Mouse (Mus musculus) heart, postnatal 14 days (tissue): ENCODE measurements around the gene Dsn1. TPM values are rescaled to one million over a fixed set of nuclear protein-coding genes. Genes with fewer than 3 reads are reported as not detected.

Experiments
- DNase-seq, 2 experiments: peaks; one replicate each; pipeline ENCODE4 v3.0.0; 2021 to 2022
- intact Hi-C: fragments of 180-260 bp; cut with DNase I; formaldehyde crosslinking; loops from one replicate; pipeline ENCODE4 v1.15.1; 2025
- total RNA-seq, 2 experiments: library from RNA; stranded (reverse); gene quantifications; 2 replicates each; pipeline ENCODE4 v1.2.3; 2021

The Dsn1 gene
- total RNA-seq, 2 experiments from 2014 or later, result 3.9 to 4.1 TPM

DNA sequence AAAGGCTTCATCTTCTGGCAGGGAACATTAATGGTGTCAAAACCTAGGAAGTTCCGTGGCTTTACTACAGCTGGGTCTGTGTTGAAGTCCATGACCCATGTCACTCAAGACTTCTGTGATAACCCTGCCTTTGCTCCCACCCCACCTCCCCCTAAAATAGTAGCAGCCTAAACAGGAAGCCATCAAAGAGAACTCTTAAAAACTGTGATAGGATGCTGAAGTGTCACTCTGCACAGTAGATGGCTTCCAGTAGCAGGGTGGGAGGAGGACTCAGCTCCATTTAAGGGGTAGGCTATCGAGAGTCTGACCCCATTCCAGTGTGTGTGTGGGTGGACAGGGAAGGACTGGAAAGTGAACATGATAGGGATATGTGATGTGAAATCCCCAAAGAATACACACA lies 32.0 kb downstream of the Dsn1 start:
- intact Hi-C loops, result no loop called here
- DNase-seq, result no peak

DNA sequence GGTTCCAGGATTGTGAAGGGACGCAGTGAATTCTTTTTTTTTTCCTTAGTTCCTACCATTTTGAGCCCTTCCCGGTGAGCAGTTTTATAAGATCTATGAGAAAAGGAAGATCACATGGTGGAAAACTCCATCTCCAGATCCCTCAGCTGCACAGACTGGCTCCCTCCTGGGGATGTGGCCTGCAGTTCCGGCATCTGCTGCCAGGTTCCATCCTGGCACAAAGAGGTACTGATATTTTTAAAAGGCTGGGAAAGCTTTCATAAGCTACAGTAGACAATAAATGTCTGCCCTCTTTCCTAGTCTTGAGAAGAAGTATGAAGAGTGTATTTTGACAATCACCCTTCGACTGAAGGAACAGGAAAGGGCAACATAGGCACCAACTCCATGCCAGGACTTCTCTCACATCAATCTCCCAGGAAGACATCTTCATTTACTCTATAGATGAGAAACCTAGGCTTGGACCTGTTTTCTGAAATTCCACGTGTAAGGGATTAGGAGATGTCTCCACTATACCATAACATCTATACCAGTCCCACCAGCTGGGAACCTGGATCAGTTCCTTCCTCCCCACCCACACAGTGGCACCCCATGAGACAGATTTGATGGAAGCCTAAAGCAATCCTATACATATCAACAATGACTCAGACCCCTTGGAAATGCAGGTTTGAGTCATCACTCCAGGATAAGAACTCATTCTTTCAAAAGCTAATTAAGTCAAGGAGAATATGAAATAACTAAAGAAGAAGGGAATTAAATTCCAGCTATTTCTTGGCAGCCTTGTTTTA lies 33.4 kb downstream of the Dsn1 start:
- intact Hi-C loops, result no loop called here
- DNase-seq, result peak in 1 of 2 experiments; percentile 17

DNA sequence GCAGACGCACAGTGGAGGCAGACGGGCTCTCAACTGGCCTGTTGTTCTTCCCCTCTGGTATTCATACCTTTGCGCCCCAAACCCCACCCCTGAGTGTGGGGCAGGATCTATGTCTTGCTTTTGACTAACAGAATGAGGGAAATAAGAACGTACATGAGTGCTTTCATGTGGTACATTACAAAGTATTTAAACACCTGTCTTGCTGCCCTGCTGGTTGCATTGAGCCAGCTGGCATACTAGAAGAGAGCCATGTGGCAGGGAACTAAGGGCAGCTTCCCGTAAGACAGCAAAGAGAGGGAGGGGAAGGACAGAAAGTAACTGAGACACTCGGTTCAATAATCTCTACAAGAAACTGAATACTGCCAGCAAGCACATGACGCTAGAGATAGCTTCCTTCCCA lies 36.7 kb downstream of the Dsn1 start:
- DNase-seq, result no peak
- intact Hi-C loops, result no loop called here

DNA sequence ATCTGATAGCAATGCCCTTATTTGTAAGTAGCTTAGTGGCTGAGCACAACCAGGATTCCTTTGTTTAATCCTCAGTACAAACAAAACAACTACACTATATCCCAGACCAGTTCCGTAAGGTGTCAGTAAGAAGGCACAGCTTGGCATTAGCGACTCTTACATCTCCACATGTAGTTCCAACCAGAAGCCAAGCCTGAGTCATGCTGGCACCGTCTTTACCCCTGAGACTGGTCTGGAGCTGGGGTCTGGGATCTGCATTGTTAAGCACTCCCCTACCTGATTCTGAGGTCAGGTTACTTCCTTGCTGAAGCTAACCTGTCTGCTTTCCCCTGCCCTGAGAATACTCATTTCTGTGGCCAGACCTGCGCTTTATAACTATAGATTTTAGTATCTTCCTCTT lies 38.5 kb downstream of the Dsn1 start:
- intact Hi-C loops, result no loop called here
- no peak for DNase-seq

DNA sequence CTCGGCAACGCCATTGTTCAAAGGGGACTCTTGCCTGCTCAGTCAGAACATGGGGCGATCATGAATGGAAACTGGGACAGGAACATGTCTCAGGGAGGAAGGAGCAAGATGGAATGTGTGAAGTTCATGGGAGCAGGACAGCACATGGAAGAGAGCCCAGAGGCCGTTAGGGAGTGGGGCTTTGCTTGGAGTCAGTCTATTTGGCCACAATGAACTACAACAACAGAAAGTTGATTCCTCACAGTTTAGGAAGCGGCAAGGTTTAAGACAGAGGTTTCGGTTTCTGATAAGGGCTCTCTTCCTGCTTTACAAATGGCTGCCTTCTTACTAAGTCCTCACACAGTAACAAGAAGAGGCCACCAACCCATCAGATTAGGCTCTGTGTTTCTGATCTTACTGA lies 39.6 kb downstream of the Dsn1 start:
- peak in 1 of 2 experiments; percentile 31 for DNase-seq
- intact Hi-C loops, result no loop called here

DNA sequence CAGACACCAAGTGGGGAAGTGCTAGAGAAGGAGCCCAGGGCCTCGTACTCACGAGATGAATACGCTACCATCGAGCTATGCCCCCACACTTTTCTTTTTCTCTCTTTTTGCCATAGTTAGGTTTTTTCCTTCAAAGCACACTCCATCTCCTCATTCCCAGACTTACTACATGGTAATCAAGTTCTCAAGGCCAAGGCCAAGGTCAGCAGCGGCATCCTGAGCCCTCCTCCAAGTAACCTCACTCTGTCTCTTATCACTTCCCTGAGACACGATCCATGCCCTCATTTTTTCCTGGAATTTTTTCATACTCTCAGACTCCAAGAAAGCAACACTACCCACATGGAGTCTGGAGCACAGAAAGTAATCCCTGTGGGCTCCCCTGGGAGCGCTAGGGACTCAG lies 43.1 kb downstream of the Dsn1 start:
- no peak for DNase-seq
- intact Hi-C loops, result no loop called here

DNA sequence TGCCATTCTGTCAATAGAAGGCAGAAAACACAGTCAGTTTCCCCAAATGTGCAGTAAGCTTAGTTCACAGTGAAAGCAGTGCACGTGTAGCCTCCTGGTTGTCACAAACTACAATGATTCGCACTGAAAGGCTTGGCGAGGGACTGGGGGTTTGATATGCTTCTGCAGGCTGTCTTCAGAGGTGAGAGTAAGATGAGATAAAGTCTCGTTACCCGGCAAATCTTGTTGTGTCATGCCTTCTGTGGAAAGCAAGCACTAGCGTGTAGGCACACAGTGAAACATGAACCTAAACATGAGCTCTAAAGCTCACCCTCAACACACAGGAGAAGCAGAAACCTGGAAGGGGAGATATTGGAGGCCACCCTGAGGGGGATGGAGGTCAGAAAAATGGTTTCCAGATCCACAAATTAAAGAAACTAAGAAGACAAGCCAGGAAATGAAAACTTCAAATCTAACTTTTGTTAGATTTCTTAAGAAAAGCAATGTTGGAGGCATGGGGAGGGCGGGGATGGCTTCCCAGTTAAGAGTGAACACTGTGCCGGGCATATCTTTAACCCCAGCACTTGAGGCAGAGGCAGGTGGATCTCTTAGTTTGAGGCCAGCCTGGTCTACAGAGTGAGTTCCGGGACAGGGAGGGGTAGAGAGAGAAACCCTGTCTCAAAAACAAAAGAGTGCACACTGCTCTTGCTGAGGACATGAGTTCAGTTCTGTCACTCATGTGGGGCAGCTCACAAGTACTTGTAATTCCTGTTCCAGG lies 48.3 kb downstream of the Dsn1 start:
- DNase-seq, result no peak
- intact Hi-C loops, result no loop called here

DNA sequence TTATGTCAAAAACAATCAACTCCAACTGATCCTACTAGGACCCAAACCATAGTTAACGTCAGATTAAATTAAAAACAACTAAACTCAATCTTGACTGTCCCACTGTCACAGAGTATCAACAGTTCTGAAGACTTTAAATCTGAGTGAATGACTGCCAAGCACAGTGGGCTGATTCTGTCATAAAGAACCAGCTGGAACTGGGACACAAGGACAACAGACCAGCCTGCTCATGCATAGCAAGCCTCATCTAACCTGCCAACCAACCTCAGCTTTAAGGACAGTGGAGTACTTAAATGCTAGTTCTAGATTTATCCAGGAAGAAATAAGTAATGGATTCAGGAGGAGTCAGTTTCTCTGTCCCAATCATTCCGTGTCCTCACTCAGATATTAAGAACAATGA lies 49.9 kb downstream of the Dsn1 start:
- no peak for DNase-seq
- intact Hi-C loops, result no loop called here

DNA sequence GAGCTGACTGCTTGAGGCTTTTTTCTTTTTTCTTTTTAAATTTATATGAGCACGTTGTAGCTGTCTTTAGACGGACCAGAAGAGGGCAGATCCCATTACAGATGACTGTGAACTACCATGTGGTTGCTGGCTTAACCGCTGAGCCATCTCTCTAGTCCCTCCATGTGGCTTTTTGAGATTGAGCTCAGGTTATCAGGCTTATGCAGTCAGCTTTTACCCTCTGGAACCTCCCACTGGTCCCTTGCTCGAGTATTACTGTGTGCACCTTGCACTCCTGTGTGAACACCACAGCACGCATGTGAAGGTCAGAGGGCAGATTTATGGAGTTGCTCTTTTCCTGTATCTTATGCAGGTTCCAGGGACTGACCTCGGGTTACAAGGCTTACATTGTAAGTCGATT lies 50.6 kb downstream of the Dsn1 start:
- intact Hi-C loops, result no loop called here

DNA sequence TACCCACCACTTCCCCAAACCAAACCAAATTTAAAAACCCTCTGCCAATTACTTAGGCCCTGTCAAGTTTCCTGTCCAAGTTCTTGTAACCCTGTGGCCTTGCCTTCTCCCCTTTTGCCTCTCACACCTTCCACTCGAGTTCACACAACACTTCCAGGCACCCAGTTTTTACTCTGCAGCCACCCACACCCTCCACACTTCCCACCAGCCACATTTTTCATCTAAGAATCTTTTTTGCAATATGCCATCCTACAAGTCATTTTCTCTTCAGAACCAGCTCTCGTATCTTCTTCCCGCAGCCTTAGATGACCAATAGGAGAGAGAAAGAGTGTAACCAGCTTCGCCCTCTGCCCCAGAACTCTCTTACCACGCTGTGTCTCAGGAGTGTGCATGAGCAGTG lies 52.5 kb downstream of the Dsn1 start:
- intact Hi-C loops, result no loop called here
- no peak for DNase-seq

More for the DNA sequence above, 50.6 kb downstream of the Dsn1 start:
- no peak for DNase-seq

DNA sequence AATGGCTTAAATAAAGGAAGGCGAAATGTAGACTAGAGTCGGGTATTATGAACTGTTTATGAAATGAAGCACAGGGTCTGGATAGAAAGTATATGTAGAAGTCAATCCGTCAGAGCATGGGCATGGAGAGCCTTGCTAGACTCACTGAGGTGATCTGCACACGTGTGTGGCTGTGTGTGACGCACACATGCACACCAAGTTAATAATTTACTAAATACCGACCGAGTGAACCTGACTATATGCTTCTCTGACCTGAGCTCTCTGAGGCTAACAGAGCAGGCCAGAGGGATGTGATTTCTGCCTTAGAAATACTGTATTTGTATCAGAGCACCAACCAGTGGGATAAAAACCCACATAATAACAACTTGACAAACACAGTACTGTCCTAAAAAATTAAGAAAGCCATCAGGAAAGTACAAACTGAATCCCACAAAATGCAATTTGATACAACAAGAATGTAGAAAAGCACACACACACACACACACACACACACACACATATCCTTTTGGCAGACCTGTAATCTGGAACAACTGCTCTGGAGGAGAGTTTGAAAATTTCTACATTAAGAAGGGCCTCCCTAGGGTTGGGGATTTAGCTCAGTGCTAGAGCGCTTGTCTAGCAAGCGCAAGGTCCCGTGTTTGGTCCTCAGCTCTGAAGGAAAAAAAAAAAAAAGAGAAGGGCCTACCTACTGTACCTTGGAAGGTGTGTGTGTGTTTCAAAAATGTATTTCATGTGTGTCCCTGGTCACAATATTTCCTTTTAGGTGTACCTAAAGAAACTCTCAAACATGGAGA lies 55.5 kb downstream of the Dsn1 start:
- no peak for DNase-seq
- intact Hi-C loops, result no loop called here

DNA sequence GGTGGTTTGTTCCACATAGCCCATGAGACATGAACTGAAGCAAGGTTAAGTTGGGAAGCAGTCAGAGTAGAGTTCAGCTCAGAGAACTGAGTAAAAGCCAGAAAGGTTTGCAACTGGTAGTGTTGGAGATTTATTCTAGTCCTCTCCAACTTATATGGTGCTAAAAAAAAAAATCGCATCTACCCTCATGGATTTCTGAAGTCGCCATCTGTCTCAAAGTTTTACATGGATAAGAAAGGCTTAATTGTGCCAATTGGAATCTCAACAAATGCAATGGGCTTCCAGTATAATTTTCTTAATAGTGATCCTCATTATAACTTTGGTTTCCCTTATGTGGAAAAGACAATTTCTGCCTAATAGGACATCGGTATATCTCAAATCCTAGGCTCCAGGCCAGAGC lies 56.1 kb downstream of the Dsn1 start:
- intact Hi-C loops, result no loop called here

More for the DNA sequence above, 56.1 kb downstream of the Dsn1 start:
- no peak for DNase-seq

Other genes with a start within 250 kb of the Dsn1 start
- 100 to 1,000 TPM; 274 to 290 TPM for gene Myl9, start 231.7 kb downstream of the Dsn1 start, total RNA-seq
- 1 to 10 TPM; 1.8 to 2.4 TPM for gene Tgif2, start 167.1 kb downstream of the Dsn1 start, total RNA-seq
- 1 to 10 TPM; 1.5 to 1.6 TPM for gene 4930518I15Rik, start 149.2 kb downstream of the Dsn1 start, total RNA-seq
- 100 to 1,000 TPM; 119 to 128 TPM for gene Rab5if, start 144.0 kb downstream of the Dsn1 start, total RNA-seq
- 1 to 10 TPM in 1 of 2 experiments, under 1 TPM in 1; 0.10 to 1.3 TPM for gene Sla2, start 120.0 kb downstream of the Dsn1 start, total RNA-seq
- gene Ndrg3, start 15.1 kb downstream of the Dsn1 start, total RNA-seq, result 10 to 100 TPM; 23.3 to 24.5 TPM
- 10 to 100 TPM; 22.8 to 23.8 TPM for gene Soga1, start 72.1 kb upstream of the Dsn1 start, total RNA-seq
- not detected for gene Tldc2, start 79.9 kb upstream of the Dsn1 start, total RNA-seq
- gene Samhd1, start 128.1 kb upstream of the Dsn1 start, total RNA-seq, result 10 to 100 TPM; 21.9 to 22.4 TPM
- gene Rbl1, start 197.4 kb upstream of the Dsn1 start, total RNA-seq, result 1 to 10 TPM; 3.1 to 4.3 TPM